Mouse (Mus musculus) adrenal gland (tissue): ENCODE measurements around the gene Olfr734.

Experiments used
- intact Hi-C: fragments of 180-260 bp; cut with DNase I; formaldehyde crosslinking; loops from one replicate; pipeline ENCODE4 v1.15.1; 2025
- long read RNA-seq, 2 experiments: library from polyadenylated mRNA; unstranded; transcript quantifications; one replicate each; pipeline ENCODE4 v2.0.0; 2020; ENCODE audit warnings: borderline replicate concordance in 1 of 2; ENCODE audit not compliant: insufficient replicate concordance in 1 of 2

Gene Olfr734
- long read RNA-seq, experiment 1: 0 reads
- long read RNA-seq, experiment 2: 0 reads

DNA sequence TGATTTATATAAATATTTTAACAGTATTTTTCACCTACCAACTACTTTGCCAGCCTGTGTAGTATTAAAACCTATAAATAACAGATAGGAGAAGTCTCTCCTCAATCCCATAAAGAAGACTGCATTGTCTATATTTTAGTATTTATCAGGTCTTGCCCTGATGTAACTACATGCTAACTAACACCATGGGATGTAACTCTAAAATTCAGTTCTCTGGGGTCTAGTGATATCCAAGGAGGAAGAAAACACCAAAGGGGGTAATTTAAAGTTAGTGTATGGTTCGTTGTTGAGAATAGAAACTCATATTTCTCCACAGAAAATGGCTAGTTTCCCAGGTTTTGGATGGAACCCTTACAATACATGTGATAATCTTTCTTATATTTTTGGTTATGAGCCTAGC, at the start of gene Olfr734:
Gene Olfr734, minus strand, starts transcription at position 101 of the 400 bp plus-strand sequence.
- intact Hi-C loops: no loop called here

DNA sequence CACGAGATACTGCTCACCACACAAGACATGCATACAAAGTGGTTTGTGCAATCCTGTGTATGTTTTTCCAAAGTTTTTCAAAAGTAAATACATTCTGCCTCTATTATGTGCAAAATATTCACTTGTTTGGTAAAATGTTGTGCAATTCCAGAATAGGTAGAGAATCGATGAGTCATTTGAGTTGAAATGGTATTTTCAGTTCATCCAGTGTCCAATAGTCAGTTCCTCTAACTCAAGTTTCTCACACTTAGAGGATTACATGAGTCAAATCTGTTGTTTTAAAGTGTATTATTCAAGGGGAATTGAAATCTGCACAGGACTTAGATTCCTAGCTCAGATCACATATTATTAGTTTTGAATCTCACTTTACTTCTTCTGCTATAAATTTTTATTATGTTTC, 37.0 kb upstream of the Olfr734 start:
- intact Hi-C loops: no loop called here

DNA sequence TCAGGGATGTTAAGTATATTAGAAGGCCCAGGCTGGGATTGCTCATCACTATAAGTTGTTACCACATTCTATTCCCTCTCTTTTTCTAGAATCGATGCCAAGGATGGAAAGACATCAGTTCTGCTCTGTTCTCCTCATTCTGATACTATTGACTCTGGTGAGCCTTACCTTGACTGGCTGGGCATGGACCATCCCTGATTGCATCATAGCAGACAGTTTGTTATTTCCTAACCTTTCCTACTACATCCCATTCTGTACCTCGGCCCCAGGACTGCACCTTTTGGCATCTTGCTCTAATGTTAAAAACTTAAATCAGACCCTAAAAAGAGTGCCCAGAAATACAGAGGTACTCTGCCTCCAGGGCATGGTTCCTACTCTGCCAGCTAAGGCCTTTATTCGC, 33.9 kb upstream of the Olfr734 start:
- intact Hi-C loops: no loop called here

DNA sequence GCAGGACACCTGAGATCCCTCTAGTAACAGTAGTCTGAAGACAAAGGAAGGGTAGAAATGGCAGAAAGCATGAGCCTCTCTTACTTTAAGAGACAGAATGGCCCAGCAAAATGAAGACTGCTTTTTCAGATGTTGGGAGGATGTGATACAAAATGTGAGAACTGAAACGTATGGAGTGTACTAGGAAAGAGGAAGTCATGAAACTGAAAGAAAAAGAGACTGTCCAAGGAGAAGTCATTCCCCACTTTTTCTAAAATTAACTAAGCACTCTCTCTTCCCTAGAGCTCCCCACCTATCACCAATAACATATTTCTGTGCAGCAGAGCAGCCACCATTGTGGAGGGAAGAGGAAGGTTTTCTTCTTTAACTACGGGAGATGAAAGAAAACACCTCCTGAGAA, 31.0 kb upstream of the Olfr734 start, which contains the start of gene Tlr11:
Gene Tlr11, plus strand, starts transcription at position 322 of the 400 bp plus-strand sequence.
- intact Hi-C loops: no loop called here

DNA sequence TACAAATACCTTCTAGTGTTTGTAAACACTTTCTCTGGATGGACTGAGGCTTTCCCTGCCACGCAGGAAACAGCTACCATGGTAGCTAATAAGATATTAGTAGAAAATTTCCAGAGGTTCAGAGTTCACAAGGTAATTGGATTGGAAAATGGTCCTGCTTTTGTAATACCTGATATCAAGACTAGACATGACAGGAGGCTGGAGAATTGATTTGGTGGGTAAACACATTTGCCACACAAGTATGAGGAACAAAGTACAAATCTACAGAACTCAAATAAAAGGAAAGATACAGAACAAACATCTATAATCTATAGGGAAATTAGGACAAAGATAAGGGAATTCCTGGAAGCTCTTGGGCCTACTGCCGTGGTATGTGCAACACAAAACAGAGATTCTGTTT, 30.2 kb upstream of the Olfr734 start:
- intact Hi-C loops: no loop called here

DNA sequence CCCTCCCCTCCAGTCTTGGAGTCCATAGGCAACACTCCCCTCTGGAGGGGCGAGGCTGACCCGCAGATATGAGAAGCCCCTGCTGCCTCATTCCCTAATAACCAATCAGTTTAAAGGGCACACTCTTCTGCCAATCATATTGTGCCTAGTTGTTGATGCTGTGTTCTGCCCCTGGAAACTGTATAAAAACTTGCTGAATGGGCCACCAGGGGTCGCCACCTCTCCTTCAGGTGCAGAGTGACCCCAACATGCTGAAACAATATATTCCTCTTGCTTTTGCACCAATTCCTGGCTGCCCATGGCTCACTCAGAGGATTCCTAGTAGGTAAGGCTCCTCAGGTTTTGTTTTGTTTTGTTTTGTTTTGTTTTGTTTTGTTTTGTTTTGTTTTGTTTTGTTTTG, 25.9 kb upstream of the Olfr734 start:
- intact Hi-C loops: no loop called here

GRCm38 (mm10) chr14:50348796-50349195, 22.2 kb upstream of the Olfr734 start, which contains the start of gene Olfr735:
Gene Olfr735 (minus strand): TSS chr14:50348872.
- intact Hi-C loops: no loop called here

DNA sequence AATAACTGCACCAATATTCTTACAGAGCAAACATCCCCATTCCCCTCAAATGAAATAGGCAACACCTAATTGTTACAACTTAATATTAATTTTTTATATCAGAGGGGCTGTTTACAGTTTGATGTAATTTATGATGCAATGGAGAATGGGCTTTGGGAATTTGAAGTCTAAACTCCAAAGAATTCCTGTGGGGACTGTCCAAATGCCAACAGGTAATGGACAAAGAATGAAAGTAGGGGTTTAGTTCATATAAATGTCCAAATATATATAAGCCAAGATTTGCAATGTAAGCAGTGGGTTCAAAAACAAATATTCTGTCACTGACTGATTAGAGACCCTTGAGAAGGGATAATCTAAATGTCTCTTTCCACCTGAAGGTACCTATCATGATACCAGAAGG, 25.1 kb downstream of the Olfr734 start, which contains the start of gene Olfr733:
Gene Olfr733, minus strand, starts transcription at position 101 of the 400 bp plus-strand sequence.
- intact Hi-C loops: no loop called here

DNA sequence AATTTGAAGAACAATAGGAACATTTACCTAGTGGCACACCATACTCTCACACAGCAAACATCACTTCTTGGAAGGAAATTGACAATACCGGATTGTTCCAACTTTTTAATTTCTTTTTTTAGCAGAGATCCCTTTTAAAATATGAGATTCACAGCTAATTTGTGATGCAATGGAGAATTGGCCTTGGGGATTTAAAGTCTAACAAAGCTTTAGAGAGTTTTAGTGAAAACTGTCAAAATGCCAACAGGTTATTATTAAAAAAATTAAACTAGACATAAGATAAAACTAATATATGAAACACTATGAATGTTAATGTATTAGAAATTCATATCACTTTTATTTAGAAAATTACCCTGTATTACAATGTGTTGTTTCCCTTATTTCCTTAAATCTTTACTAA, 42.5 kb downstream of the Olfr734 start, which contains the start of gene Olfr732:
Gene Olfr732, minus strand, starts transcription at position 101 of the 400 bp plus-strand sequence.
- intact Hi-C loops: no loop called here
